Mouse (Mus musculus): Measurements from ENCODE around the gene Alox15.

GRCm38 (mm10) chr11:70347861-70348260, 4.0 kb downstream of the Alox15 start:
- TF ChIP-seq CTCF (IDR thresholded peaks at IDR 0.05; ENCODE audit: low read depth) = no peak
- no peak for TF ChIP-seq EP300 (IDR thresholded peaks at IDR 0.05; ENCODE audit: low read depth)

Measured in liver, postnatal 0 days (tissue).